Mouse (Mus musculus) cerebellum, postnatal 4 days (tissue): ENCODE data around the gene 4933427D14Rik.
"Not testable (repeated sequence)": the region's sequence is repeated elsewhere in the genome, so short reads cannot be mapped to it uniquely, and the experiment has no call there.

Source experiments
- DNase-seq, 2 experiments: peaks; one replicate each; pipeline ENCODE4 v3.0.0; 2022; ENCODE audit warnings: low spot score in 2 of 2, mixed read lengths in 1 of 2

4933427D14Rik gene

DNA sequence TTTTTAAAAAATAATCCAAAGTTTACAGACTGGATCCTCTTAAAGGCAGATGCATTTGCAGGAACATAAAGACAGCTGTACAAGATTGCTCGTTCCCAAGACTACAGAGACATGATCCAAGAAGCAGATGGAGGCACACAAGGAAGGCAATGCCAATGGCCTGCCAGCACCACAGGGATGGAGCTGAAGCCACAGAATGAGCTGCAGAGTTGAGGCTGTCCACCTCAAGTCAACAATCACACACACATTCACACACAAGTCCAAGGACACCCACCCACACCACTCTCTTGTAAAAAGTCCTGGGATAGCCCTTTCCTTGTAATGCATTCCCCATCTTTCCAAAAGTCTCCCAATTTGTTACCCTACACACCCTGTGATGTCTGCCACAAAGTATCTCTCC, 3.8 kb downstream of the 4933427D14Rik start:
- peak in 1 of 2 experiments; percentile 14 for DNase-seq

DNA sequence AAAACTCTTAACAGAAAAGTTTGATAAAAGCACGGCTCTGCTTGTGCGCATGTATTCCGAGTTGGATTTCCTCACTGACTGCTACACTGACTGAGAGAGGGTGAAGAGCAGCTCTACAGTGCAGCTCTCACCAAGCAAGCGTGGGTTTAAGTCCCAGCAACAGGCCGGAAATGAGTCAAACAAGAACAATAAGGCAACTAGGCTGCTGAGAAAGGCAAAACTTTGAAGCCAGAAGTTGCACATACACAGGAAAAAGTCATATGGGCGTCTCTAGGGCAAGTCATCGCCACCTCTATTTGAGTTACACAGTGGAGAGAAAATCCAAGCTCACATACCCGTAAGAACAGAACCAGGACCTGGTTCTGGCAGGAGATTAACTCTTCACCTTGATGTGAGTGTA, 10.8 kb downstream of the 4933427D14Rik start:
- DNase-seq: no peak

DNA sequence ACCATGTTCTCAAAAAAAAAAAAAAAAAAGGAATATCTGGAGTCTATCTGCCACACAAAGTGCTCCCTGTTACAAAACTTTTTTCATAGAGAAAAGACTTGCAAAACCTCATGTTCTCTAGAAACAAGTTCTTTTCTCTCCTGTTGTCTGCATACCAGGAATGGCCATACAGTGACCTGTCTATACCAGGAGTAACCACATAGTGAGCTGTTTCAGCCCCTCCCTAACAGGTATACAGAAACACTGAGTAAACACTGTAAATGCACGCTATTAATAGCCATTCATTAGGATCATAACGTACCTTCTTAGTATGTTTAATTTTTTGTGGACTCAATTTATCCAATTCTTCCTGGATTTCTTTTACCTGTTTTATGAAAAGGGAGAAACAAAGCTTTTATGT, 13.0 kb downstream of the 4933427D14Rik start:
- DNase-seq: no peak

- no peak for DNase-seq
These were observed 16.4 kb downstream of the 4933427D14Rik start for GRCm38 (mm10) chr11:72190857-72191256.

GRCm38 (mm10) chr11:72184252-72184651, 23.0 kb downstream of the 4933427D14Rik start:
- no peak for DNase-seq

GRCm38 (mm10) chr11:72181136-72181535, 26.1 kb downstream of the 4933427D14Rik start:
- no peak for DNase-seq

DNA sequence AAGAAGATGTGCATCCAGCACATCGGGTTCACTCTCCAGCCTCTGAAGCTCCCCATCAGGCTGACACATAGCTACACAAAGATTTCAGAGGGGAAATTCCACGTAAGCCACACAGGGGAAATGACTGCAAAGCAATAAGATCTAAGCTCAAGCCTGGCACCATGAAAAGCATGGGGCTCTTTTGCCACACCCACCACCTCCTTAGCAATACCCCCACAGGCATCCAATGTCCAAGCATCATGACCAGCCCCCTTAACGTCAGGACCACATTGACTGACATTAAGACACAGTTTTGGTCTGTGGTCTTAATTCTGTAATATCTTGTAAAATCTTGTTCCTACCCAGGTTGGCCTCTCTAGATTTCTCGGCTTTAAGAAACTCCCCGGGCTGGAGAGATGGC, 26.7 kb downstream of the 4933427D14Rik start:
- DNase-seq: no peak

DNA sequence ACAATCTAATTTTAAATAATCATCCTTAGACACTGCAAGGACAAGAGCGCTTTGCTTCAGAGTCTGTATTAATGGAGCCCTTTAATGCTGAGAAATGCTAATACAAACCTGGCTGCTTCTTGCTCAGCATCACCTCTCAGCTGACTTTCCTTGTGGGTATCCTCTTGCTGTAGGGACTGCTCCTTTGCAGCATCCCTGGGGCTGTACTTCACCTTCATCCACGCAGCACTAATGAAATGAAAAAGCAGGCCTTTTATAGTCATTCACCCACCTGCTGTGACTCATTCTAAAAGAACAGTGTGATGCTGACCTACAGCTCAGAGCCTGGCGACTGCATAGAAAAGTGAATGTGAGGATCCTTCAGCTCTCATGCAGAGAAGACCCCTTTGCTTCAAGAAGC, 30.7 kb downstream of the 4933427D14Rik start:
- DNase-seq: no peak

DNA sequence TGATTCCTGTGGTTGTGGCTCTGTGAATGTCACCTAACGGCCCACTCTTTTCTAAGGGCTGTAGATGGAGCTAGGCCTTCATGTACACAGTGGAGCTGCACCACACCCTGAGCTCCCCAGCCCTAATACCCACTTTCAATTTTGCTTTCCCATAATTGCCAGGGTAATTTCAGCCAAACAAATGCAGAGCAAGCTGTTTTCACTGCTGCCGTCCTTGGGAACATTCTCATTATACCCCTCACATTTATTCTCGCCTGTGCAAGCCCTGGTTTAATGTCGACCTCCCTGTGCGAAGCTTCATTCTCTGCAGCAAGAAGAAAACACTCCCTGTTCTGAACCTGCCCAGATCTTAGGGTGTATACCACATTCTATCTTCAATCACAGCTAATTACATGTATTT, 31.3 kb downstream of the 4933427D14Rik start:
- DNase-seq: no peak

DNA sequence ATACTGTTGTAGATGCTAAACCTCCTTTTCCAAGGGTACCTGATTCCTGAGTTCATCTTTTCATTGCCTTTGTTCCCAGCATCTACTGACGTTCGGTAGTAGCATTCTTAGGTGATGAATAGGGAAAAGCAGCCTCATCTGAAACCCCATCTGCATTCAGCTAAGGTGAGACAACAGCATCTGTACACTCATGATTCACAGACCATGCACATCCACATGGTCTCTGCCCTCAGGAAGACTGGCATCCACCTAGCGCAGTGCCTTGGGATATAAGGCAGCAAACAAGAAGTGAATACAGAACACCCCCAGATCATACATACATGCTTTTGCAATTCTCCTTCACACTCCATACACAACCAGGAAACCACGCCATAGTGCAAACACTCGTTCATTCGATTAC, 32.5 kb downstream of the 4933427D14Rik start:
- DNase-seq: no peak

- no peak for DNase-seq
These were observed 33.8 kb downstream of the 4933427D14Rik start for GRCm38 (mm10) chr11:72173506-72173905.

- not testable (repeated sequence) for DNase-seq
These were observed 35.4 kb downstream of the 4933427D14Rik start for GRCm38 (mm10) chr11:72171906-72172305.

DNA sequence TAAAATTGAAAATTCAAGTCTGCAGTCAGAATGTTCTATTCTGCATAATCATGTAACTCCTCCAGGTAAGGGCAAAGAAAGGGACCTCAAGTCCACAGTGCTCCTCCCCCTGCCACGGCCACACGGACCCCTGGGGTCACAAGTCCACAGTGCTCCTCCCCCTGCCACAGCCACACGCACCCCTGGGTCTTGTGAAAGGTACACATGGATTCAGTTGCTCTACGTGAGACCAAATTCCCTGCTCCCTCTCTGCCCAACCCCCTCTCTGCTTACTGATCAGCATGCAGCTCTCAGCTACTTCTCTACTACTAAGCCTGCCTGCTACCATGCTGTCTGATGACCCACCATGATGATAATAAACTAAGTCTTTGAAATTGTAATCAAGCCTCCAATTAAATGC, 37.4 kb downstream of the 4933427D14Rik start:
- DNase-seq: no peak

- DNase-seq: no peak
These were observed 44.1 kb downstream of the 4933427D14Rik start for GRCm38 (mm10) chr11:72163198-72163597.

- no peak for DNase-seq
These were observed 50.6 kb downstream of the 4933427D14Rik start for GRCm38 (mm10) chr11:72156624-72157023.

DNA sequence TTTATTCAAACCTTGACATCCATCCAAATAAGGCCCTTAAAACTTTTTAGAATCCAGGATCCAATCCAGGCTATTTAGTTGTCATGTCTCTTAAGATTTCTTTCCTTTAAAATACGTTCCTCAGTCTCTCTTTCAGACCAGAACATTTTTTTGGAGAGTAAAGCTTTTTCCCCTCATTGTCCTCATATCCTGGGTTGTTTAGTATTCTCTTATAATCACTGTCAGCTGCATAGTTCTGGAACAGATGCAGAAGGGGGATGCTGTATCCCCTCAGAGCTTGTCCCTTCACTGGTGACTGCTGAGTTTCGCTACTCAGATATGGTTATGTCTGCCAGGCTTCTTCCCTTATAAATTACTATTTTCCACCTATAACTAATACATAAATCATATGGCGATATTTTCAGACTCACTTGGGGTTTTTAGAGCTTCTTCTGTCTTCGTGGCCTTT, 51.3 kb downstream of the 4933427D14Rik start:
- DNase-seq: no peak

- DNase-seq: no peak
These were observed 51.9 kb downstream of the 4933427D14Rik start for GRCm38 (mm10) chr11:72155186-72155980.

DNA sequence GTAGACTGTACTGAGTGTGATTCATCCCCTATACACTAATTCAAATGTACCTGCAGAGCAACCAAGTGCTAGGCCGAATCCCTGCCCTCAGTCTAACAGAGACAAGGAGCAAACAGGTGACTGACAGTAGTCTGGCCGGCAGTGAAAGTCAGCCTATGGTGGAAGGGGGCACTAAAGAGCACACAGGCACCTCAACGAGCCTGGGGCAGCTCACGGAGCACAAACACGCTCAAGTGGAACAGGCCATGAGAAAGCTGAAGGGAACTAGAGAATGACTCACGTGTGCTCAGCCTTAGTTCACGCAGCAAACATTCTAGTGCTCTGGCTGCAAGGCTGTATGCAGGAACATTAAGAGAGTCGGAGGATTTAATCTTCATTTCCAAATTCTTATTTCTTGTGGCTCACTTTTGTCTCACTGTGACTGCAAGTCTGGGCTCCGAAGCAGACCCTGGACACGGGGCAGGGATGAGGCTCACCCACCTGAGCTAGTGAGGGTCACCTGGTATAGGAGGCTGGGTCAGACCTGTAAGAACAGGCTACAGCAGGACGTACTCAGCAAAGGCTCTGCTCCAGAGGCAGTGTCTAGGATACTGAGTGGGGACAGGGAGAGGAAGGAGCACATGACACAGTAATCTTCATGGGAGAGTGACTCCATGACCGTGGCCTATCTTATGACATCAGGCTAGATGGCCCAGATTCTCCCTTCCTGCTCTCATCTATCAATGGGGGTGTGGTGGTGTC, 54.0 kb downstream of the 4933427D14Rik start:
- no peak for DNase-seq

DNA sequence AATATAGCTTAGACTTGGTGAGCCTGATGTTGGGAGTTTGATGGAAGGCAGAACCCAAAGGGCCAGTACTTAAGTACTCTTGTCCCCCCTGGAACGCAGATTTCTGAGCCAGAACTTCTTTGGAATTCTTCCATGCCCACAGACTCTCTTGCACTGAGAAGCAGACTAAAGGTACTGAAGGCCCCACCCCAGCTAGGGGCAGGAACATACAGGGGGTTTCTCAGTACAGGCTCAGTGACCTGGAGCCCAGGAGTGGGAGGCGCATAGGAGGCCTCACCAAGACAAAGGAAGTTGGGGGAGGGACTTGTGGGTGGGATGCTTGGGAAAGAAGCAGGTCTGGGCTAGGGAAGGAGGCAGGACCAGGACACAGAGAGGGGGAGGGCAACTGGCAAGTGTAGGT, 56.1 kb downstream of the 4933427D14Rik start:
- no peak for DNase-seq

GRCm38 (mm10) chr11:72147910-72148309, 59.3 kb downstream of the 4933427D14Rik start:
- DNase-seq: no peak

GRCm38 (mm10) chr11:72145877-72146248, 61.4 kb downstream of the 4933427D14Rik start:
- DNase-seq: no peak

DNA sequence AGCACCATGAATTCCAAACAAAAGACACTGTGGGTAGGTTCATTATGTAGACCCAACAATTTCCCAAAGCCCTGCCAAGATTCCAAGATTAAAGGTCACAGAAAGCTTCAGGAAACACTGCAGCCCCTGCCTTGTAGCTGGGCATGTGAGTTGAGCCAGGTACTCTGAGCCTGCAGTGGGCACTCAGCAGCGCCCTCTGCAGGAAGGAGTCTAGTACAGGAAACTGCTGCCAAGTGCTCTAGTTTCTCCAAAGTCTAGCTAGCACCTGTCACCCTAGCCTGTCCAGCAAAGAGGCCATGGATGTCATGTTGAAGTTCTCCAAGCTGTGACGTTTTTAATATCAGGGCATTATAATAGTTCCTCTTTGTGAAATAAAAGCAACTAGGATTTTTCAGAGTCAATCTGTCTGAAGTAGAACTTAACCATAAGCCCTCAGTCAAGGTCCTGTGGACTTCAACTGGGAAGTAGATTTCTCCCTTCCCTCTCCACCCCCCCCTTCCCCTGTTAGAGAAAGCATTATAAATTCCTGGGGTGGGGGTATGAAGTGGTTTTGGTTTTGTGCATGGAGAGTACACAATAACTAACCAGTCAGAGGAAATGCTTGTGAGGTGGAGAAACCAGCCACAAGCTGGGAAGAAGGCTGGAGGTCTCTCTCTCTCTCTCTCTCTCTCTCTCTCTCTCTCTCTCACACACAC, 61.9 kb downstream of the 4933427D14Rik start:
- DNase-seq: no peak
